Mouse (Mus musculus) liver, postnatal 0 days (tissue): Measurements from ENCODE around the gene Slc9a2.

Experiments
- CTCF ChIP-seq: sonication (generic); IDR thresholded peaks from 2 replicates; pipeline ENCODE4 v1.5.1; 2016; ENCODE audit warnings: antibody characterized with exemption, low read depth
- EP300 ChIP-seq: IDR thresholded peaks from 2 replicates; pipeline ENCODE4 v1.6.1; 2016; ENCODE audit warnings: antibody characterized with exemption, low read depth, mild to moderate bottlenecking

- TF ChIP-seq CTCF = no peak
- TF ChIP-seq EP300 = no peak
Measured at GRCm38 (mm10) chr1:40726051-40726450, 45.7 kb downstream of the Slc9a2 start.
